Mouse (Mus musculus) splenic B cell, adult 2 months (primary cell): Measurements from ENCODE around the gene Cdkn2aipnl.

ENCODE experiments used
- DNase-seq: peaks from one replicate; pipeline ENCODE4 v3.0.0-alpha.2; 2011; ENCODE audit warnings: low read depth, low spot score
- H3K27me3 ChIP-seq: 2 replicates; pipeline ENCODE4 v1.6.1; 2012; ENCODE audit warnings: mild to moderate bottlenecking, low read length, moderate library complexity, mixed read lengths; ENCODE audit not compliant: control insufficient read depth, poor library complexity, insufficient read depth, severe bottlenecking
- H3K36me3 ChIP-seq: 2 replicates; pipeline ENCODE4 v1.6.1; 2012; ENCODE audit warnings: mild to moderate bottlenecking, low read length, moderate library complexity, mixed read lengths; ENCODE audit not compliant: control insufficient read depth, poor library complexity, insufficient read depth, severe bottlenecking

Cdkn2aipnl gene

GRCm38 (mm10) chr11:51939590-51939955, 27.9 kb upstream of the Cdkn2aipnl start:
- H3K36me3 ChIP-seq, result no peaks in the 10 kb centered on the region
- no peaks in the 10 kb centered on the region for H3K27me3 ChIP-seq
- DNase-seq, result peak; percentile 53

GRCm38 (mm10) chr11:51940511-51940955, 26.9 kb upstream of the Cdkn2aipnl start:
- DNase-seq, result no peak
- H3K36me3 ChIP-seq, result no peaks in the 10 kb centered on the region
- no peaks in the 10 kb centered on the region for H3K27me3 ChIP-seq

GRCm38 (mm10) chr11:51942602-51943499, 24.6 kb upstream of the Cdkn2aipnl start:
- no peaks in the 10 kb centered on the region for H3K36me3 ChIP-seq
- H3K27me3 ChIP-seq, result no peaks in the 10 kb centered on the region
- peak; percentile 71 for DNase-seq

- Histone ChIP-seq H3K27me3 (no peaks in the 10 kb centered on the region), H3K36me3 (no peaks in the 10 kb centered on the region)
- no peak for DNase-seq
These were observed 24.0 kb upstream of the Cdkn2aipnl start for GRCm38 (mm10) chr11:51943500-51943841.

- Histone ChIP-seq H3K27me3 (no peaks in the 10 kb centered on the region), H3K36me3 (no peaks in the 10 kb centered on the region)
- DNase-seq, result no peak
These were observed 23.2 kb upstream of the Cdkn2aipnl start for GRCm38 (mm10) chr11:51944239-51944638.

- no peak for DNase-seq
- no peaks in the 10 kb centered on the region for H3K27me3 ChIP-seq
- H3K36me3 ChIP-seq, result no peaks in the 10 kb centered on the region
These were observed 21.9 kb upstream of the Cdkn2aipnl start for GRCm38 (mm10) chr11:51945548-51945947.

GRCm38 (mm10) chr11:51946144-51946543, 21.3 kb upstream of the Cdkn2aipnl start:
- H3K36me3 ChIP-seq, result no peaks in the 10 kb centered on the region
- no peak for DNase-seq
- H3K27me3 ChIP-seq, result no peaks in the 10 kb centered on the region

- Histone ChIP-seq H3K27me3 (no peaks in the 10 kb centered on the region), H3K36me3 (no peaks in the 10 kb centered on the region)
- no peak for DNase-seq
These were observed 18.2 kb upstream of the Cdkn2aipnl start for GRCm38 (mm10) chr11:51949155-51949840.

GRCm38 (mm10) chr11:51949919-51950318, 17.5 kb upstream of the Cdkn2aipnl start:
- H3K27me3 ChIP-seq, result no peaks in the 10 kb centered on the region
- peak; percentile 27 for DNase-seq
- no peaks in the 10 kb centered on the region for H3K36me3 ChIP-seq

GRCm38 (mm10) chr11:51951861-51952420, 15.5 kb upstream of the Cdkn2aipnl start:
- Histone ChIP-seq H3K36me3 (no peaks in the 10 kb centered on the region), H3K27me3 (no peaks in the 10 kb centered on the region)
- no peak for DNase-seq

GRCm38 (mm10) chr11:51956112-51956511, 11.3 kb upstream of the Cdkn2aipnl start:
- no peaks in the 10 kb centered on the region; the same call in 1 of the 2 replicates for H3K27me3 ChIP-seq
- no peaks in the 10 kb centered on the region for H3K36me3 ChIP-seq
- no peak for DNase-seq

GRCm38 (mm10) chr11:51957760-51958159, 9.7 kb upstream of the Cdkn2aipnl start:
- no peaks in the 10 kb centered on the region; the same call in 1 of the 2 replicates for H3K27me3 ChIP-seq
- no peak for DNase-seq
- no peaks in the 10 kb centered on the region for H3K36me3 ChIP-seq

- H3K36me3 ChIP-seq, result no peaks in the 10 kb centered on the region
- H3K27me3 ChIP-seq, result no peaks in the 10 kb centered on the region; the same call in 1 of the 2 replicates
- no peak for DNase-seq
These were observed 8.0 kb upstream of the Cdkn2aipnl start for GRCm38 (mm10) chr11:51959511-51959910.

GRCm38 (mm10) chr11:51960061-51960460, 7.4 kb upstream of the Cdkn2aipnl start:
- Histone ChIP-seq H3K27me3 (no peaks in the 10 kb centered on the region; the same call in 1 of the 2 replicates), H3K36me3 (no peaks in the 10 kb centered on the region)
- DNase-seq, result no peak

- H3K36me3 ChIP-seq, result no peaks in the 10 kb centered on the region
- peak; percentile 35 for DNase-seq
- no peaks in the 10 kb centered on the region; the same call in 1 of the 2 replicates for H3K27me3 ChIP-seq
These were observed 6.4 kb upstream of the Cdkn2aipnl start for GRCm38 (mm10) chr11:51960967-51961471.
